Mouse (Mus musculus) intestine, embryonic 16.5 days (tissue): ENCODE measurements around the gene Abi3bp. TPM values are rescaled to one million over a fixed set of nuclear protein-coding genes. Genes with fewer than 3 reads are reported as not detected.

Source experiments
- ATAC-seq: fragments of 200-750 bp; cut with Nextera tagmentation; 2 replicates; pipeline ENCODE4 v1.8.0; 2017; ENCODE audit warnings: moderate TSS enrichment, moderate library complexity
- H3K27ac ChIP-seq: fragments of 300-500 bp; sonication (generic); 2 replicates; pipeline ENCODE4 v1.5.1; 2014; ENCODE audit warnings: mild to moderate bottlenecking, low read length
- H3K27me3 ChIP-seq: fragments of 300-500 bp; sonication (generic); replicated peaks from 2 replicates; pipeline ENCODE4 v1.6.1; 2014; ENCODE audit warnings: low read length, control low read depth, mixed read lengths; ENCODE audit not compliant: control insufficient read depth, insufficient read depth
- H3K36me3 ChIP-seq: fragments of 300-500 bp; sonication (generic); 2 replicates; pipeline ENCODE4 v1.6.1; 2014; ENCODE audit warnings: low read length, control low read depth; ENCODE audit not compliant: control insufficient read depth, insufficient read depth
- H3K4me1 ChIP-seq: fragments of 300-500 bp; sonication (generic); 2 replicates; pipeline ENCODE4 v1.6.1; 2014; ENCODE audit warnings: low read length, control low read depth, mixed read lengths; ENCODE audit not compliant: control insufficient read depth, insufficient read depth
- H3K4me2 ChIP-seq: fragments of 300-500 bp; sonication (generic); 2 replicates; pipeline ENCODE4 v1.6.1; 2014; ENCODE audit warnings: low read depth, low read length, control low read depth
- H3K4me3 ChIP-seq: fragments of 300-500 bp; sonication (generic); 2 replicates; pipeline ENCODE4 v1.5.1; 2014; ENCODE audit warnings: mild to moderate bottlenecking, low read length
- H3K9ac ChIP-seq: fragments of 300-500 bp; sonication (generic); 2 replicates; pipeline ENCODE4 v1.6.1; 2014; ENCODE audit warnings: low read depth, low read length
- H3K9me3 ChIP-seq: fragments of 300-500 bp; sonication (generic); 2 replicates; pipeline ENCODE4 v1.6.1; 2016; ENCODE audit warnings: low read length, control low read depth; ENCODE audit not compliant: control insufficient read depth
- WGBS: fragments of 180-500 bp; shearing (Covaris S2); extraction: QIAGEN DNeasy Blood & Tissue Kit; methylation state at CpG from one replicate; pipeline ENCODE4 v1.1.7; 2014; 5-methylcytosine and 5-hydroxymethylcytosine counted together
- polyA plus RNA-seq: library from polyadenylated mRNA; unstranded; fragments of >200 nt; fragmentation: Nextera tagmentation; extraction: Ambion mirVana; gene quantifications from 2 replicates; pipeline ENCODE4 v1.2.1, GENCODE M21; 2015

Abi3bp gene
- 10.0 and 10.2 TPM in 2 replicates for polyA plus RNA-seq

GRCm38 (mm10) chr16:56477677-56478574 is at the start of gene Abi3bp:
Abi3bp (plus strand) TSS chr16:56477878.
- H3K9me3 ChIP-seq = no peaks in the 10 kb centered on the region
- peak within 1 kb of the TSS; percentile 43 for H3K4me3 ChIP-seq
- no peaks in the 10 kb centered on the region for H3K4me1 ChIP-seq
- H3K27ac ChIP-seq = peak within 1 kb of the TSS; percentile 55
- H3K9ac ChIP-seq = peak within 1 kb of the TSS; percentile 34; the same call in 1 of the 2 replicates
- H3K4me2 ChIP-seq = peak within 1 kb of the TSS; percentile 51
- peak; percentile 67 for ATAC-seq
- 31% methylated on average over 11 of the region's 11 CpGs for WGBS
- no peaks in the 10 kb centered on the region for H3K27me3 ChIP-seq
- no peaks in the 10 kb centered on the region for H3K36me3 ChIP-seq

- WGBS = 66% methylated on average over 4 of the region's 4 CpGs
- H3K27ac ChIP-seq = no peak overlapping the region
These were observed 42.1 kb upstream of the Abi3bp start for GRCm38 (mm10) chr16:56435293-56436185.

DNA sequence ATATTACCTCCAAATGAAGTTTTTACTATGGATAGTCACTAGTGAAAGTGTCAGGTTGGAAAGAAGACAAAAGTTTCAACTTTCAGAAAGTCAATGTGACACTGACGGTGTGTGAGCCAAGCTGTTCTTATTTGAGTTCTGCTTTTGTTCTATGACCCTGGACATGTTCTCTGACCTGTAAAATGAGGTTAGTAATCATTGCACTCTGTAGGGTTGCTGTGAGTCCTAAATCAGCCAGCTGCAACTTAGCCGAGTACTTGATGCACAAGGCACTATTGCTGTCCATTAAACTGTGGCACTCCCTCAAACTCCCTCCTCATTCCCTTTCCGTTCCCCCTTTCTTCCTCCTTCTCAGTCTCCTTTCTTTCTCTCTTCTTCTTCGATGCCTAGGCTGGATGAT is 37.4 kb upstream of the Abi3bp start:
- no peaks in the 10 kb centered on the region for H3K36me3 ChIP-seq
- H3K4me2 ChIP-seq = no peak overlapping the region
- WGBS = 83% methylated on average over 4 of the region's 4 CpGs
- no peaks in the 10 kb centered on the region for H3K27me3 ChIP-seq
- no peak for ATAC-seq
- H3K4me3 ChIP-seq = no peak overlapping the region
- H3K27ac ChIP-seq = no peak overlapping the region
- H3K9ac ChIP-seq = no peak overlapping the region
- no peaks in the 10 kb centered on the region for H3K4me1 ChIP-seq
- H3K9me3 ChIP-seq = no peaks in the 10 kb centered on the region

More at GRCm38 (mm10) chr16:56435293-56436185, 42.1 kb upstream of the Abi3bp start:
- Histone ChIP-seq H3K27me3 (no peaks in the 10 kb centered on the region), H3K4me3 (no peak overlapping the region), H3K36me3 (no peaks in the 10 kb centered on the region), H3K4me1 (no peaks in the 10 kb centered on the region), H3K9ac (no peak overlapping the region), H3K9me3 (no peaks in the 10 kb centered on the region), H3K4me2 (no peak overlapping the region)
- ATAC-seq = no peak

- Histone ChIP-seq H3K4me2 (no peak overlapping the region), H3K9me3 (no peaks in the 10 kb centered on the region), H3K36me3 (no peaks in the 10 kb centered on the region), H3K4me3 (no peak overlapping the region), H3K4me1 (no peaks in the 10 kb centered on the region), H3K27ac (no peak overlapping the region), H3K9ac (no peak overlapping the region), H3K27me3 (no peaks in the 10 kb centered on the region)
- WGBS = 74% methylated on average over 5 of the region's 5 CpGs
- ATAC-seq = no peak
These were observed 36.6 kb upstream of the Abi3bp start for GRCm38 (mm10) chr16:56441113-56441512.

GRCm38 (mm10) chr16:56441658-56442344 is 35.9 kb upstream of the Abi3bp start:
- no peak for ATAC-seq
- no peaks in the 10 kb centered on the region for H3K27me3 ChIP-seq
- no peaks in the 10 kb centered on the region for H3K9me3 ChIP-seq
- H3K36me3 ChIP-seq = no peaks in the 10 kb centered on the region
- no peak overlapping the region for H3K9ac ChIP-seq
- 62% methylated on average over 7 of the region's 7 CpGs for WGBS
- H3K4me2 ChIP-seq = no peak overlapping the region
- no peaks in the 10 kb centered on the region for H3K4me1 ChIP-seq
- no peak overlapping the region for H3K27ac ChIP-seq
- no peak overlapping the region for H3K4me3 ChIP-seq

GRCm38 (mm10) chr16:56451482-56451881 is 26.2 kb upstream of the Abi3bp start:
- Histone ChIP-seq H3K4me2 (no peak overlapping the region), H3K4me3 (no peak overlapping the region), H3K9ac (no peak overlapping the region), H3K27me3 (no peaks in the 10 kb centered on the region), H3K36me3 (no peaks in the 10 kb centered on the region), H3K4me1 (no peaks in the 10 kb centered on the region), H3K27ac (no peak overlapping the region), H3K9me3 (no peaks in the 10 kb centered on the region)
- ATAC-seq = peak; percentile 50; the same call in 1 of the 2 replicates
- 54% methylated on average over 2 of the region's 2 CpGs for WGBS

DNA sequence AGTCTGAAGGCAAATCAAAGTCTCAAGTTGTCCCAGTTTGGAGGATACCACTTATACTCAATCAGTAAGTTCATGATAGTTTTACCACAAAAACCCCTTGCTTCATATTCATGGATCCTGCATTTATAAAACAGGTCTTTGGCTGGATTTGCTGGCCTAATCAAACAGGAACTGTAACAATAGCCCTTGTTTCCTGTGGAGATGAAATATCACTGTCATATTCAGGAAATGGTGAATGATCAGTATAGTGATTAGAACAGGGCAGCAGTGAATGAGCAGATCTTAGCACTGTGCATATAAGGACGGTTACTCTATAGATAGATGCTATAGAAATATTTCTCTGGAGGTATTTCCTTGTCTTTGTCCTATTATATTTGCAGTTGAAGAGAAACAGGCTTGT is 25.8 kb upstream of the Abi3bp start:
- H3K4me3 ChIP-seq = no peak overlapping the region
- ATAC-seq = no peak
- H3K9ac ChIP-seq = no peak overlapping the region
- no peaks in the 10 kb centered on the region for H3K4me1 ChIP-seq
- H3K36me3 ChIP-seq = no peaks in the 10 kb centered on the region
- H3K27me3 ChIP-seq = no peaks in the 10 kb centered on the region
- WGBS = 89% methylated on average over 1 of the region's 1 CpGs
- H3K4me2 ChIP-seq = no peak overlapping the region
- no peak overlapping the region for H3K27ac ChIP-seq
- H3K9me3 ChIP-seq = no peaks in the 10 kb centered on the region

DNA sequence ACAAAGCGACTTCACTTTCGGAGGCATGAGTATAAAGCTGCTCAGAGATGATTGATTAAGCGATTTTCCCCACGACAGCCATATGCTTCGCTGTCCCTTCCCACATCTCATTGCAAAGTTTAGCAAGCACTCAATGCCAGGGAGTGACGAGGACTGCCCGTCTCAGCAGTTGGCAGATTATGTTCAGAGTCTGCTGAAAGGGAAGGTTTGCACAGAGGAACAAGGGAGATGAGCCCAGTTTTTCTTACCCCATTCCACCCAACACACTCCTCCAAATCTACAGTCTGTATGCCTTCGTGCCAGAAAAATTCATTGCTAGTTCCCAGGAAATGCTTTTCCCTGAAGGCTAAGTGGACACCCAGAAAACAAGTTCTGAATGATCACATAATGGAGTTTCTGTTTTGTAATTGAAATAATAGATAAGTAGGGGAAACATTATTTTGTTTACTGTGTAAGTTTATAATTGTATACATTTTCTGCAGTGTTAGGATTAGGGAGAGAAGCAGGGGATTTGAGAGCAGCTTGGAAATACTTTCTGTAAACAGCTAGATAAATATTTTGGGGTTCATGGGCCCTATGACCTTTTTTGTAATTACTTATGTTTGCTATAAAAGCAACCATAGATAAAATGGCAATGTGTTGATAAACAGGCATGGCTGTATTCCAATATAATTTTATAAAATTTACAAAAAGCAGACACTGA is 19.5 kb upstream of the Abi3bp start:
- Histone ChIP-seq H3K4me2 (0 out of 2 replicates have a peak overlapping the region, but pooled peaks have one; percentile 9), H3K36me3 (no peaks in the 10 kb centered on the region), H3K4me3 (no peak overlapping the region), H3K27me3 (no peaks in the 10 kb centered on the region), H3K9ac (no peak overlapping the region), H3K4me1 (0 out of 2 replicates have a peak, but pooled peaks cover 2% of the 10 kb centered on the region), H3K27ac (peak overlapping the region; percentile 65), H3K9me3 (no peaks in the 10 kb centered on the region)
- 44% methylated on average over 8 of the region's 8 CpGs for WGBS
- no peak for ATAC-seq
